Mouse (Mus musculus) embryonic stem cell, embryonic (primary cell): Measurements from ENCODE around the gene Lig4.

Experiments
- CTCF ChIA-PET, 4 experiments: fragments of 300-600 bp in 2 of 4; fragments of 350-600 bp in 2 of 4; sonication (Branson Sonifier 250); formaldehyde crosslinking; loops; one replicate each; lab custom pipeline; 2022; ENCODE audit warnings: inconsistent platforms in 2 of 4; lab: Charles Lee
- POLR2A ChIA-PET, 4 experiments: fragments of 300-600 bp in 2 of 4; fragments of 350-600 bp in 2 of 4; sonication (Branson Sonifier 250); formaldehyde crosslinking; loops; one replicate each; lab custom pipeline; 2022; ENCODE audit warnings: antibody characterized with exemption in 4 of 4, inconsistent platforms in 1 of 4; lab: Charles Lee

Lig4 gene

DNA sequence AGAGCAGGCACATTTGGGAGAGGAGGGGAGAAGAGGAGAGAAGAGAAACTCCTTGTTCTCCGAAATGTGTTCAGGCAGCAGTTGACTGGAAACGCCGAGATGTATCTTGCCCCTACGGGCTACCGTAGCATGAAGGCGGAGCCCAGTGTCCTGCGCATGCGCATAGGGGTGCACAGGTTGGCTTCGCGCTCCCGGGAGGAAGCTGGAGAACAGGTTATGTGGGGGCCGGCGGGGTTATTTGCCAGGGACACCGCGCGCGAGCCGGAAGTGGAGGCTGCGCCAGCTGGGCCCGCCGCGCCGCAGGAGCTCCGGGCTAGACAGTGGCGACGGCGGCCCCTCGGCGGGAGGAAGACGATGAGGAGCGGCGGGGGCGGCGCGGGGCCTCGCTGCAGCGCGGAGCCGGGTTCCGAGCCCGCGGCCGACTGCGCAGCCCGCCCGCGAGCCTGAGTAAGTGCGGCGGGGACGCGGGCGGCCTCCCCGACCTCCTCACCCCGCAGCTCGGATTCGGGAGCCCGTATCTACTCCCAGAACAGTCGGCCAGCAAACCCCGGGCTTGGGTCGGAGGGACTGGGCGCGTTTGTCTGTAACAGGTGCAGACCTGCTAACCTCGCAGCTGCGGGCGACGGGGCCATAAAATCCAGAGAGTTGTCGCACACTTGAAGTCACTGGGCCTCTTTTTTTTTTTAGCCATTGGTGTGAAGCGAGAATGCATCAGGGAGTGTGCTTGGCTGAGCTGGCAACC lies at the start of gene Lig4, which contains the start of gene Abhd13:
Gene Lig4, minus strand, starts transcription at position 114 of the 742 bp plus-strand sequence.
Gene Abhd13, plus strand, starts transcription at position 135 of the 742 bp plus-strand sequence.
- ChIA-PET POLR2A (interaction anchor here in 2 of 4 experiments (0.9 to 3.4 kb wide), 7 partner anchors 9 to 199 kb away, joined by 3 to 12 read pairs (median 4); no protein-coding TSS in a partner anchor), CTCF (interaction anchor here in 2 of 4 experiments (1.1 to 1.5 kb wide), 2 partner anchors 425 kb away, joined by 3 to 4 read pairs; no protein-coding TSS in a partner anchor)

DNA sequence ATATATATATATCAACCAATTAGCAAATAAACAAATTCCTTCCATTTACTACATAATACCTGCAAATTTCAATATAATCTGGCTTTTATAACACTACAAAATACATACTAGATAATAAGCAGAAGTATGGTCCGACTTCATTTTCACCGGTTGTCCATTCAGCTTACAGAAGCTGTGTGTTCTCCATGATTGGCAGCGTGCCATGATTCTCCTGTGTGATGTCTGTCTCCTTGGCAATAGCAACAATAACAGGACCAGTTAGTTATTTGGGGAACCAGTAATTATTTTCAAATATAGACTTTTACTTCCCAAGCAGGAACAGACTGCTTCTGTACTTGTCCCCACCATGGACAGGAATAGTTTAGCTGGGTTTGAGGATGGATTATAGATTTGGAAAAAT lies 39.7 kb upstream of the Lig4 start:
- ChIA-PET CTCF (no interaction called here), POLR2A (no interaction called here)

DNA sequence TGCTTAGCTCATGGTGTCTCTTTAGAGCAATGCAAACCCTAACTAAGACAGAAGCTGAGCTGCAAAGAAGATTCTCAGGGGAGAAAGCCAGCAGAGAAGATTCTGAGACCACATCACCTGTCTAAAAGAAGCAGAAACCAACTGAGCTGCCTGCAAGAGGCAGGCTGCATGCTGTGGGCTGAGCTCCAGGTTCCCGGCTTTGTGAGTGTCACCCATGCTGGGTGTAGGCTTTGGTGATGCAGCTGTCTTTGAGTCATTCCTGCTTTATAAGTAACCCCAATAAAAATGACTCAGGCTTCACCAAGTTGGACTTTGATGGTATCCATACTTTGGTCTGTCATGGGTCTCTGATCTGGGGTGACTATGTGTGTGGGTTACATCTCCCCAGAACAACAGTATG lies 38.8 kb upstream of the Lig4 start:
- ChIA-PET CTCF (no interaction called here), POLR2A (no interaction called here)

DNA sequence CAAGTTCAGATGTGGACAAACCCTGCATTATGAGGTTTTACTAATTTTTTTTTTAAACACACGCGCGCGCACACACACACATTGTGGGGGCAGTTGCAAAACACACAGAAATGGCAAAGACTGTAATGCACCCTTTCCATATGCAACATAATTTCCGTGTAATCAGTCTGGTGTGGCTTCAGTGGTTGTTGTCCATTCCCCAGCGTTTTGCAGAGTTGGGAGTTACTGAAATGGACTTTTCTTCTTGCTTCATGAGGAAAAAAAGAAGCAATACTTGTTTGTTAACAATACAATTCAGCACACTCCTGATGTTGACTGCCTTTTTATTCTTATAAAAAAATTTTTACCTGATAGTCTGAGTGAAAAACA lies 30.2 kb upstream of the Lig4 start:
- ChIA-PET POLR2A (interaction anchor here in 2 of 4 experiments (0.8 to 2.0 kb wide), 6 partner anchors 29 to 918 kb away, joined by 3 to 6 read pairs (median 3); partner anchors contain the start of genes Abhd13 (in 2 of the 2) and Lig4 (in 2 of the 2)), CTCF (interaction anchor here in 1 of 4 experiments (0.7 to 1.1 kb wide), 3 partner anchors 10 to 395 kb away, joined by 3 read pairs; no protein-coding TSS in a partner anchor)

DNA sequence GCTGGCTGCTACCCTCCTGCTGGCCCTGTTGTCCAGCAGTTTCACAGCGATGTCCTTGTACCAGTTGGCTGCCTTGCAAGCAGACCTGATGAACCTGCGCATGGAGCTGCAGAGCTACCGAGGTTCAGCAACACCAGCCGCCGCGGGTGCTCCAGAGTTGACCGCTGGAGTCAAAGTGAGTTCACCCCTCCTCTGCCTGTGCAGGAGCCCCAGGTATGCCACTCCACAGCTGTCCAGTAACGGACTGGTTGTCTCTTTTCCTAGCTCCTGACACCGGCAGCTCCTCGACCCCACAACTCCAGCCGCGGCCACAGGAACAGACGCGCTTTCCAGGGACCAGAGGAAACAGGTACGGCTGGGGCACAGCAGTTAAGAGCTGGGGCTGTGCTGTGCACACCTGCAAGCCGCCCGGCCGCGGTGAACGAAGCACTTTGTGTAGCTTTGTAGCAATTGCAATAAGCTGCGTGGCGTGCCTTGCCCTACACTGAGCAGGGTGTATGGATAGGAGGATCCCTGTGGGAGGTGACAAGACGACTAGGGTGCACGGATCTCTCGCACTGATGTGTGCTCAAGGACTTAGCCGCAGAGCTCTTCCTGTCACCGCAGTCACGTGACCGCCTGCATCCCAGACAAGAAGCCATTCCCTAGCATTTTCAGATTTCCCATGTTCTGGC lies 29.6 kb upstream of the Lig4 start:
- ChIA-PET CTCF (interaction anchor here in 1 of 4 experiments (0.7 to 1.1 kb wide), 4 partner anchors 9 to 395 kb away, joined by 3 read pairs; no protein-coding TSS in a partner anchor), POLR2A (interaction anchor here in 2 of 4 experiments (0.8 to 2.0 kb wide), 7 partner anchors 27 to 918 kb away, joined by 3 to 6 read pairs (median 3); partner anchors contain the start of genes Abhd13 (in 2 of the 2) and Lig4 (in 2 of the 2))

DNA sequence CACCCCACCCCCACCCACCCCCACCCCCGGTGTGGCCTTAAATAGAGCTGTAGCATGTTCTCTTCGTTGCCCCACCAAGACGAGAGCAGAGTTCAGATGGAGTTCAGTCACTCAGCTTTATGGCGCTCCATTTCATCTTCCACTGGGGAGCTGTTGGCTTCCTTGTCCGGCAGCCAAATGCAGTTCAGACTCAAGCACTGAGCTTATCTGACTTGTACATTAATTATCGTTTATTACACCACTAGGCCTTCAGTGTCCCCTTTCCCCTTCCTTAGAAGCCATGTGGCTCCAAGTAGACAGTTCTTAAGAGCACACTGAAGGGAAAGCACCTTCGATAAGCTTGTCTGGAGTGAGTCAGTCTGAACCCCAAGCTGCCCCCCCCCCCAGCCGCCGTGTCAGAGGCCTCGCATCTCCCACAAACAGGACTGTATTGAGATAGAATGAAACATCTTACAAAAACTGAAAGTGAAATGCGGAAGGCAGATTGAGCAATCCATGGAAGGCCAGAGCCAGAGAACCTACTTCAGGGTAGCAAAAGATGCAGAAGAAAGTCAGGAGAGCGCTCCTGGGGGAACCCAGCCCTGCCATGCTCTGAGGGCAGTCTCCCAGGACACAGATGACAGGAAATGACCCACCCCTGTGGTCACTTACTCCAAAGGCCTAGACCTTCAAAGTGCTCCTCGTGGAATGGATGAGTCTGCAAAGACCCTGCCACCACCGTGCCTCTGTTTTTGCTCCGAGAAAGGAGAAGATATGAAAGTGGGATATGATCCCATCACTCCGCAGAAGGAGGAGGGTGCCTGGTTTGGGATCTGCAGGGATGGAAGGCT lies 28.9 kb upstream of the Lig4 start, which contains the start of gene Tnfsf13b:
Gene Tnfsf13b, plus strand, starts transcription at position 312 of the 830 bp plus-strand sequence.
- CTCF ChIA-PET: interaction anchor here in 1 of 4 experiments (1.1 kb wide), 2 partner anchors 27 to 396 kb away, joined by 3 read pairs; no protein-coding TSS in a partner anchor
- POLR2A ChIA-PET: interaction anchor here in 2 of 4 experiments (0.6 to 2.0 kb wide), 8 partner anchors 17 to 919 kb away, joined by 3 to 6 read pairs (median 3); partner anchors contain the start of genes Abhd13 (in 2 of the 2) and Lig4 (in 2 of the 2)

DNA sequence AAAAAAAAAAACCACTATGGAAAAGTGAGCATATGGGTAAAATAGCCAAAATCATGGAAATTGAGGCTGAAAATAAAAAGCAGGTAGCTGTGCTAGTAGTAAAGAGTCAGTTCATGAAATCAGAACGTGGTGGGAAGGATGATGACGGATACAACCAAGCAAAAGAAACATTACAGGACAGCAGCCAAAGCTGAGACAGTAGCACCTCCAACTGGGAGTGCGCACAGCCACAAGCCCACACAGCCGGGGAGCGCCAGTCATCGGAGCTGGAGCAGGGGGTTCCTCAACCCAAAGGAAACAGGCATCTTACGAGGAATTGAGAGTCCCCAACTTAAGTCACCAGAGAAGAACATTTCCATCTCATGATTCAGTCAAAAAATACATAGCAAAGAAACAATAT lies 26.6 kb upstream of the Lig4 start:
- CTCF ChIA-PET: no interaction called here
- POLR2A ChIA-PET: no interaction called here

DNA sequence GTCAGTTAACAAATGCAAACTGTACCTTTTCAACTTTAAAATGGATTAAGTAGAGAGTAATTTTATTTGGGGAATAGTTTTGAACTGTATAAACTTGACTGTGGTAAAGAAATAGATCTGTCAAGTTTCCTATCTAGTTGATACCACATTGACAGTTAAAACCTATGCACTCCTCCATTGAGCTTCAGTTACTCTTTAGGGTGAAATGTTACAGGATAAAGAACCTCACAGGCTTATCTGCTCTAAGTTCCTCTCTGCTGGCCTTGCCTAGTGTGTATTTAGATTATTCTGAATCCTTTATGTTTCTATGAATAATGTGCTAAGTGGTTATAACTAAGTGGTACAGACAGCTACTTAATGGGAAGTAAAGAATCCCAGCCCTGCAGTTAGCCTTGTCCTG lies 2.7 kb upstream of the Lig4 start:
- CTCF ChIA-PET: no interaction called here
- POLR2A ChIA-PET: interaction anchor here in 3 of 4 experiments (0.6 to 1.5 kb wide), 4 partner anchors 9 to 394 kb away, joined by 3 to 4 read pairs (median 3); partner anchors contain the start of gene Tnfsf13b (in 1 of the 3)

DNA sequence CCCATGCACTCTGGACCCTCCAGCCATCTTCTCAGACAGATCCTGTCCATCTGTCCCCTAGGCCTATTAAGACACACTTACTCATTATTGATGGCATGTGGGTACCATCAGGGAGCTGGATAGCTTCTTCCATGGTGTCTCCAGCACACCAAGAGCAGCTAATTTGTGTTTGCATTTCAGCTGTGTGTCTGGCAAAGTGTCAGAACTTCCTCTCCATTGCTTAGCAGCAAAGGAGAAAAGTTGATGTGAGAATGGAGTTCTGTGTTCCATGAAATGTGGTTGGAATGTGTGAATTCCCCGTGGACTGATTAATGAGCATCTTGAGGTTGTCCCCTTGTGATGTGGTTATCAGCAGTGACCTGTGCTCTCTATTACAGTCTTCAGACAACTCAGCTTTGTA lies 2.3 kb upstream of the Lig4 start:
- CTCF ChIA-PET: no interaction called here
- POLR2A ChIA-PET: interaction anchor here in 1 of 4 experiments (0.6 kb wide), 1 partner anchor 394 kb away, joined by 3 read pairs; no protein-coding TSS in a partner anchor

DNA sequence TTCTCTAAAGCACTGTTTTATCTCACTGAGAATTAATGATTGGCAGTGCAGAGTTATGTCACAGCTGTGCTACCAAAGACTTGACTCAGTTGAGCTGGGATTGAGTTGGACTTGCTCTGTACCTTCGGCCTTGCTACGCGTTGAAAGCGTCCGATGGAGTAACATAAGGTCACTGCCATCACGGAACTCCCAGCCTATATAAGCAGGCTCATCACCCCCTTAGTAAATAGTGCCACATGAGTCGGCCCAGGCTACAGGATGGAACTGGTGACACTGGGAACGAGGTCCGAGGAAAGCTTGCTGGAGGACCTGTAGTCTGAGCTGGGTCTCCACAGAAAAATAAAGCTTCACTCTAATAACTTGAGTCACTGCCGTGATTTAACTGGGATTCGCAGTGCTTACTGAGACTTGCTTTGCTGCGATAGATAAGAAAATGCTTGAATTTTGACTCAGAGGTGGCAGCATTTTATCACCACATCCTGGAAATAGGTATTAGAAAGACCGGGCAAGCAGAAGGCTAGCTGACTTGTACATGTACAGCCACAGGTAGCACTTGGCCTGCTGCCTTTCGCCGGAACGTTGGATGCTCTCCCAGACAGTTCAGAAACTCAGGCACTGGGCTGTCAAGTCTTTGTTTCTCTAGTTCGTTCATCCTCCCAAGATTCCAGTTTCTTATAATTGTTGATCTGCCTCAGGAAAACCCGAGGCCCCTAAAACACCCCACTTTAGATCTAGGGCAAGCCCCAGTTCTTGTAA lies 1.2 kb upstream of the Lig4 start:
- POLR2A ChIA-PET: interaction anchor here in 2 of 4 experiments (0.9 to 3.4 kb wide), 6 partner anchors 8 to 198 kb away, joined by 3 to 12 read pairs (median 4); no protein-coding TSS in a partner anchor
- CTCF ChIA-PET: interaction anchor here in 2 of 4 experiments (1.1 to 1.5 kb wide), 2 partner anchors 424 kb away, joined by 3 to 4 read pairs; no protein-coding TSS in a partner anchor

DNA sequence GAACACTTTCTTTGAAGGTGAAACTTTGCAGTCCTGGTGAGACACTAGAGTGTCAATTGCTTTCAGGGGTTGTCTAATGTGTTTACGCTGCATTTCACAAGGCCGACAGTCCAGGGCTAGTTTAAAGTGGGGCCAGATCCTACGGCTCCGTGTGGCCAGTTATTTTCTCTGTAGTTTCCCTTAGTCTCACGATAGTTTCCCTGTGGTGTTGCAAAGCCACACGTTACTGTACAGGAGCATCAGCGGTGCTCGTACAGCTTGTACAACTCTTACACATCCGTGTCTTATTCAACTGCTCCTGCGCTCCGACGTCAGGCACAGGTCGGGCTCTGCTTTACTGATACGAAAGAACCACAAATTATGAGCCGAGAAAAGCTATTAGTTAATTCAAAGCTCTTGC lies 470 bp downstream of the Lig4 start:
- ChIA-PET POLR2A (interaction anchor here in 2 of 4 experiments (1.0 to 3.4 kb wide), 4 partner anchors 9 to 200 kb away, joined by 4 to 12 read pairs (median 6); no protein-coding TSS in a partner anchor), CTCF (interaction anchor here in 1 of 4 experiments (1.2 to 1.5 kb wide), 2 partner anchors 425 to 426 kb away, joined by 3 to 4 read pairs; no protein-coding TSS in a partner anchor)

DNA sequence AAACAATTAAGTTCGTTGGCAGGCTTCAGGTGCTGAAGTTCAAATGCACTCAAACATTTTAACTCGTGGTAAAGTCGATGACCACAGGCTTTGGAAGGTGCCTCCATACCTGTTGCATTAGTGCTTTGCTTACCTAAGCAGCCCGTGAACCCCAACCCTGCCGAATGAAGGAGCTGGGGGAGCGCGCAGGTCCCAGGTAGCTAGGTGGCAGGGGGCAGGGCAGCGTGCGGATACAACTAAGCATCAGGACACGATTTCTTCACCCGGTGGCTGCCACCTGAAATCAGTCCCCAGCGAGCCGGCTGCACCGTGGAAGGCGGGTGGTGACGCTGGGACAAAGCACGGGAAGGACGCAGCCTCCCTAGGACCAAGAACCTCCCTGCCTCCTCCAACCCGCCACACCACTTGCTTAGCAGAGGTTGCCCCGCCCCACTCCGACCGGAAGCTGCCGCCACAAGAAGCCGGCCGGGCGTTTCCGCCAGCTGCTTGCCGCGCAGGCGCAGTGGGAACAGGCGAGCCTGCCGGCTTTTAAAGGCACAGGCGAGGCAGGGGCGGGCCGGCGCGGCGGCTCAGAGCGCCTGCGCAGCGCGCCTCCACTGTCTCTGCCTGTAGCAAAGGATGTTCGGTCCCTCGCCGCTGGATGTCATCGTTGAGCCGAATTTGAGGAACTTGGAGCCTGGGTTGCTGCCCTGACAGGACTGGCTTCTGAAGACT lies 1.4 kb downstream of the Lig4 start:
- ChIA-PET CTCF (interaction anchor here in 3 of 4 experiments (0.8 to 1.2 kb wide), 5 partner anchors 21 to 427 kb away, joined by 3 to 4 read pairs (median 3); no protein-coding TSS in a partner anchor), POLR2A (interaction anchor here in 3 of 4 experiments (0.5 to 3.4 kb wide), 5 partner anchors 10 to 427 kb away, joined by 3 to 12 read pairs (median 3); no protein-coding TSS in a partner anchor)

DNA sequence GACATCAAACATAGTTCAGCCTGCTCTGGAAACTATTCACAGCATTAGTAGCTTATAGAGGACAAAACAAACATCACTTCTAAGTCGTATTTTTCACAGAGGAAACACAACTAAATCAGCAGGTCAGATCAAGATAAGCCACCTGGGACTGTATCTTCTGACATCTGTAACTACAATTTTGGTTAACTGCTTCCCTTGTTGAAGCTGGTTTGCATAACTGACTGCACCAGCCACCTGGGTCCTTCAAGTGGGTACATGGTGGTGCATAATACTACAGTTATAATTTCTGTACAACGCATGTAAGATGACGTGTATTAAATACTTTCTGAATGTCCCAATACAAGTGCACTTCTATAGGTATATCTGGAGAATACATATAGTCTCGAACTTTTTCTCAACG lies 2.2 kb downstream of the Lig4 start:
- ChIA-PET POLR2A (interaction anchor here in 2 of 4 experiments (0.5 to 3.4 kb wide), 4 partner anchors 11 to 32 kb away, joined by 3 to 12 read pairs (median 4); no protein-coding TSS in a partner anchor), CTCF (interaction anchor here in 1 of 4 experiments (0.9 kb wide), 1 partner anchor 427 kb away, joined by 3 read pairs; no protein-coding TSS in a partner anchor)

DNA sequence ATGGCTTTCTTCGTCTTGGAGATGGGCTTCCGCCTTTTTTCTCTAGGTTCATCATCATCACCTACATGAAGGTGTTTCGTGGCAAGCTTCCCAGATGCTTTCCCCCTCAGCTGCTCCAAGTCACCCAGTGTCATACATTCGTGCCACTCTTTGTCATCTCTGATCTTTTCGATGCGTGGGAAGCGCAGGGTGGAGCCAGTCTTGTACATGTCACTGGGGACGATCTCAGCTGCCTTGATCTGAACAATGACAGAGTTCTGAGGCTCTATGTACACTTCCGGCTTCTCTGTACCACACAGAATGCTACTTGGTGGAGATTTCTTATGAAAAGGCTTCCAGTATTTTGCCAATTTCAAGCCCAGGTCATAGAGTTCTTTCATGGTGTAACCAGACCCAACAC lies 5.6 kb downstream of the Lig4 start:
- CTCF ChIA-PET: no interaction called here
- POLR2A ChIA-PET: interaction anchor here in 2 of 4 experiments (1.0 to 1.7 kb wide), 2 partner anchors 9 to 12 kb away, joined by 3 to 4 read pairs; no protein-coding TSS in a partner anchor

DNA sequence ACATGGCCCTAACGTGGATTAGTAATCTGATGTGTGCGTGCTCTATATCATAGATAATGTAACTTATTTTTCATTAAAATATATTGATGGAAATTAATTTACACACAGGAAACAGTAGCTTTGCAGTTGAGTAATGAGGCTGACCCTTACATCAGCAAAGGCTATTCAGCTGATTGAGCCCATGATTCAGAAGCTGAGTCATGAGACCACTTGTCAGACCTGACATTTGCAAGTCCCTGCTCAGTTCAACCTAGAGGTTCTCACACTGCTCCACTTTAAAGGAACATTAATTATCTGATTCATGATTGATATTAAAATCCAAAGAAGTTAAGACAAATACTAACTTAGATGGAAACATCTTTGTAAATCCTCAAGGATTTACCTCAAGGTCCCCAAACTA lies 17.6 kb downstream of the Lig4 start:
- ChIA-PET POLR2A (no interaction called here), CTCF (interaction anchor here in 1 of 4 experiments (0.6 kb wide), 1 partner anchor 716 kb away, joined by 3 read pairs; no protein-coding TSS in a partner anchor)

DNA sequence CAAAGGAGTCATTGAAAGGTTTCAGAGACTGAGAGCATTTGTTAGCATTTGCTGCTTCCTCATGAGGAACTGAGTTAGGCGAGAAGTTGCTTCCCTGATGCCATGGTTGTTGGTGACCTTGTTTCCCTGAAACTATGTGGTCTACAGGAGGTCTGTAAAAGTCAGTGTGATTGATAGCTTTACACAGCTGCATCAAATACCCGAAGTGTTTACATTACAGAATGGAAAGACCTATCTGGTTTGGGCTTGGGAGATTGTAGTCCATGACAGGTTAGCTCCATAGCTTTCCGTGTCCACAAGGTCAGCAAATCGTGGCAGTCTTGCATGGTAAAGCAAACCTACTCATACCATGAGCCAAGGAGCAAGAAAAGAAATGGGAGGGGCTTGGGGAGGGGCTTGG lies 19.1 kb downstream of the Lig4 start:
- POLR2A ChIA-PET: interaction anchor here in 1 of 4 experiments (1.1 to 1.2 kb wide), 2 partner anchors 9 to 17 kb away, joined by 3 read pairs; no protein-coding TSS in a partner anchor

More for the DNA sequence above, 19.1 kb downstream of the Lig4 start:
- CTCF ChIA-PET: no interaction called here
